Mouse (Mus musculus) urinary bladder, postnatal 14 days (tissue): ENCODE results near the gene Dbp.

Experiments
- DNase-seq: peaks from one replicate; pipeline ENCODE4 v3.0.0; 2021; ENCODE audit warnings: low spot score

Gene Dbp

GRCm38 (mm10) chr7:45695098-45695497, 9.8 kb upstream of the Dbp start:
- DNase-seq: no peak

GRCm38 (mm10) chr7:45697894-45698293, 7.0 kb upstream of the Dbp start:
- DNase-seq: no peak

GRCm38 (mm10) chr7:45699523-45700141, 5.3 kb upstream of the Dbp start, which contains the start of gene Car11:
Gene Car11, plus strand, starts transcription at chr7:45699843.
- DNase-seq: no peak

- DNase-seq: peak; percentile 76
Observed at GRCm38 (mm10) chr7:45700301-45701015, 4.4 kb upstream of the Dbp start.

GRCm38 (mm10) chr7:45701072-45701471, 3.8 kb upstream of the Dbp start:
- no peak for DNase-seq

- no peak for DNase-seq
Observed at GRCm38 (mm10) chr7:45701607-45702006, 3.3 kb upstream of the Dbp start.

GRCm38 (mm10) chr7:45702316-45702715, 2.6 kb upstream of the Dbp start:
- DNase-seq: no peak

- DNase-seq: no peak
Observed at GRCm38 (mm10) chr7:45702809-45703520, 1.9 kb upstream of the Dbp start.

GRCm38 (mm10) chr7:45703521-45704033, 1.3 kb upstream of the Dbp start:
- DNase-seq: no peak

GRCm38 (mm10) chr7:45704046-45704559, 785 bp upstream of the Dbp start:
- DNase-seq: peak; percentile 60

GRCm38 (mm10) chr7:45705443-45705864, 566 bp downstream of the Dbp start:
- DNase-seq: no peak

GRCm38 (mm10) chr7:45705873-45706281, 989 bp downstream of the Dbp start:
- peak; percentile 82 for DNase-seq

GRCm38 (mm10) chr7:45706721-45707241, 1.9 kb downstream of the Dbp start:
- DNase-seq: peak; percentile 89

GRCm38 (mm10) chr7:45707375-45707967, 2.6 kb downstream of the Dbp start:
- peak; percentile 97 for DNase-seq

- no peak for DNase-seq
Observed at GRCm38 (mm10) chr7:45708221-45708761, 3.4 kb downstream of the Dbp start.

GRCm38 (mm10) chr7:45709036-45709435, 4.1 kb downstream of the Dbp start:
- DNase-seq: no peak

GRCm38 (mm10) chr7:45709677-45710355, 4.9 kb downstream of the Dbp start:
- no peak for DNase-seq

GRCm38 (mm10) chr7:45710477-45711191, 5.7 kb downstream of the Dbp start:
- no peak for DNase-seq

- DNase-seq: no peak
Observed at GRCm38 (mm10) chr7:45711316-45712021, 6.6 kb downstream of the Dbp start.
